Mouse (Mus musculus) liver, embryonic 14.5 days (tissue): ENCODE measurements around the gene Rassf1.

Experiments
- CTCF ChIP-seq: IDR thresholded peaks from 2 replicates; pipeline ENCODE4 v1.5.1; 2016; ENCODE audit warnings: antibody characterized with exemption, low read depth, control low read depth
- EP300 ChIP-seq: IDR thresholded peaks from 2 replicates; pipeline ENCODE4 v1.6.1; 2016; ENCODE audit warnings: antibody characterized with exemption, low read depth

- TF ChIP-seq CTCF, result no peak
- peak; percentile 72 for TF ChIP-seq EP300
These were observed 36.7 kb downstream of the Rassf1 start for GRCm38 (mm10) chr9:107587833-107588639.
